Mouse (Mus musculus): ENCODE data around the gene Cyp2d26. TPM values are rescaled to one million over a fixed set of nuclear protein-coding genes. Genes with fewer than 3 reads are reported as not detected.

The Cyp2d26 gene
- polyA plus RNA-seq, 1 experiment from 2014 or later = 0.08 TPM

DNA sequence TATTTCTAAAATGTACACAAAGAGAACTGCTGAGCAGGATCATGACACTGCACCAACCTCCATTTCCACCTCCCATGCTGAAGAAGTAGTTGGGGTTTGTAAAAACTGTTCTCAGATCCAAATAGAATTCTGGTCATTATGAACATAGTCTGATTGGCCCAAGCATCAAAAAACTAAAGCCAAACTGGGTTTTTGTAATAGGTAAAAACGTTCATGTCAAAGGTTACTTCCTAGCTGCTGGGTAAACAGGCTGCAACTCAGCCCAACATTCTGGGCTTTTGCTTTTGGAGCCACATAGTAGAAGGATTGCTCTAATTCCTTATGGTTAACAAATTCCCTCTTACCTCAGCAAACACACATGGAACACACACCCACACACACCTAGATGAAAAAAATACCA, 46.0 kb downstream of the Cyp2d26 start:
- Histone ChIP-seq H3K27ac (no peak overlapping the region), H3K4me3 (no peak overlapping the region), H3K9ac (no peak overlapping the region), H3K27me3 (no peaks in the 10 kb centered on the region), H3K36me3 (no peaks in the 10 kb centered on the region), H3K9me3 (replicated peaks) (peaks cover 4% of the 10 kb centered on the region; the same call in 1 of the 2 replicates), H3K4me1 (replicated peaks) (no peaks in the 10 kb centered on the region), H3K4me2 (no peak overlapping the region)
- ATAC-seq (replicated peaks; ENCODE audit: insufficient number of reproducible peaks, insufficient read depth, low FRiP score, low read depth) = no peak
- 40% methylated on average over 1 of the region's 1 CpGs for WGBS

DNA sequence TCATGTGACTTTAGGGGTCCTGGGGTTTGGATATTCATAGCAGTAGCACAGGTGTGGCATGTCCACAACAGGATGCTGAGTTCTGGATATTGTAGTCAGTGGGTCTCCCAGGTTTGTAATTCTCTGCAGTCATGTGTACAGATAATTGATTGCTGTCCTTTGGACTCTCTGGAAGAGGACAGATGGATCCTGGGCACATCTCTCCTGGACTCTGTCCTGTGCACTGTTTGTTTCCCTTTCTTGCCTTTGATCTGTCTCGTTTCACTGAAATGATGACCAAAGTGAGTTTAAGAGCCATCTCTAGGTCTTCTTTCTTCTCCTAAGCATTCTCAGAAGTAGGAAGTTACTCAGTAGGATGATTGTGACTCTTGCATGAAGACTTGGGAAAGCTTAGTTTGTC, 46.6 kb downstream of the Cyp2d26 start:
- WGBS = 23% methylated on average over 1 of the region's 1 CpGs
- no peaks in the 10 kb centered on the region for H3K4me1 ChIP-seq (replicated peaks)

More for the DNA sequence above, 46.6 kb downstream of the Cyp2d26 start:
- H3K9me3 ChIP-seq (replicated peaks) = peaks cover 4% of the 10 kb centered on the region; the same call in 1 of the 2 replicates
- no peak for ATAC-seq (replicated peaks; ENCODE audit: insufficient number of reproducible peaks, insufficient read depth, low FRiP score, low read depth)
- no peaks in the 10 kb centered on the region for H3K36me3 ChIP-seq
- no peaks in the 10 kb centered on the region for H3K27me3 ChIP-seq
- no peak overlapping the region for H3K4me3 ChIP-seq
- H3K4me2 ChIP-seq = no peak overlapping the region
- no peak overlapping the region for H3K9ac ChIP-seq
- no peak overlapping the region for H3K27ac ChIP-seq

Small RNAs within 50 kb of the gene (microRNA-seq; reads per million reads assigned to microRNA genes)
- gene Gm27618 = not detected

Other genes starting within 250 kb of the Cyp2d26 start
- gene Cyp2d12, start 239.2 kb downstream of the Cyp2d26 start, polyA plus RNA-seq (2015; fragmentation: Nextera tagmentation; extraction: Ambion mirVana) = not detected in 2 replicates
- not detected in 2 replicates for gene Cyp2d34, start 173.3 kb downstream of the Cyp2d26 start, polyA plus RNA-seq (2015; fragmentation: Nextera tagmentation; extraction: Ambion mirVana)
- gene Cyp2d40, start 30.1 kb downstream of the Cyp2d26 start, polyA plus RNA-seq (2015; fragmentation: Nextera tagmentation; extraction: Ambion mirVana) = not detected in 2 replicates
- 4.2 and 5.2 TPM in 2 replicates for gene Tcf20, start 193.6 kb upstream of the Cyp2d26 start, polyA plus RNA-seq (2015; fragmentation: Nextera tagmentation; extraction: Ambion mirVana)
- gene Nfam1, start 239.0 kb upstream of the Cyp2d26 start, polyA plus RNA-seq (2015; fragmentation: Nextera tagmentation; extraction: Ambion mirVana) = 1.8 and 3.9 TPM in 2 replicates

All from heart, embryonic 15.5 days (tissue).